Mouse (Mus musculus): Measurements from ENCODE around the gene Spp1. TPM values are rescaled to one million over a fixed set of nuclear protein-coding genes. Genes with fewer than 3 reads are reported as not detected.
"Not testable (repeated sequence)": the region's sequence is repeated elsewhere in the genome, so short reads cannot be mapped to it uniquely, and the experiment has no call there.

Spp1 gene
- polyA plus RNA-seq, 1 experiment from 2014 or later, result 15.7 TPM

DNA sequence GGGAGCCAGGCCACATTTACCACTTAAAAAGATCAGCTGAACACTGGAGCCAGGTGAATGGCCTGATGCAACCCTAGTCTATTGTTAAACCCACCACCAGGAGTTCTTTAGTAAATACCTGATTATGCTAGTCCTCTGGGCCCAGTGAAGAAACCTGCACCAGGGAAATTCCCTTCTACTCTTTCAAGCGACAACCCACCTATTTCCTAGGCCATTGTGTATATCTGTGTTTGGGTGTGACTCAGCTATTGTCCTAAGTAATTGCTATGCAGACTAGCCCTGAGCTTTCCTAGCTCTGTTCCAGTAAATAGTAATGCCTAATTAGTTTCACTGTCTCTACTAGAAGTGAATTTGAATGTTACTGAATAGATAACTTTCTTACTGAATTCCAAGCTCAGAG is 7.9 kb downstream of the Spp1 start:
- H3K27ac ChIP-seq, result no peak overlapping the region
- H3K9me3 ChIP-seq, result no peaks in the 10 kb centered on the region
- H3K4me1 ChIP-seq (replicated peaks), result peaks cover 8% of the 10 kb centered on the region
- no peak overlapping the region for H3K4me3 ChIP-seq
- H3K27me3 ChIP-seq (ENCODE audit: insufficient read depth, poor library complexity, severe bottlenecking), result no peaks in the 10 kb centered on the region
- no peak for DNase-seq (ENCODE audit: low spot score)
- no peaks in the 10 kb centered on the region for H3K36me3 ChIP-seq
- 66% methylated on average over 1 of the region's 1 CpGs for WGBS

DNA sequence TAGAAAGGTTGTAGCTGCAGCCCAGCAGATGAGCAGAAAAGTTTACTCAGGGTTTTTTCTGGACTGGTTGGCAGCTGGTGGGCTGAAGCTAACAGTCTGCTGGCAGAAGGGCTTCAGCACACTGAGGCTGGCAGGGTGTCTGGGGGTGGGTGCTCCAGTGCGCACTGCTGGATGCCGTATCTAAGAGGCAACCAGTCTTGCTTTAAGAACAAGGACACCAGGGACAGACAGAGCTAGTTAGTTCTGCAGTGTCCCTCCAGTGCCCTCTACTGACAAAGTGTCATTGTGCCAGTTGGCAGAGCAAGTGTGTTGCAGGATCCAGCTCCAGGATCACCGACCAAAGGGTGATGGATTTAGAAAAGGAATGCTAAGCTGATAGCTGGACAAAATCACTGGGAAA is 11.2 kb downstream of the Spp1 start:
- DNase-seq (ENCODE audit: low spot score), result peak; percentile 36
- H3K4me3 ChIP-seq, result no peak overlapping the region
- no peak overlapping the region; the same call in 1 of the 2 replicates for H3K27ac ChIP-seq
- H3K27me3 ChIP-seq (ENCODE audit: insufficient read depth, poor library complexity, severe bottlenecking), result peaks cover 4% of the 10 kb centered on the region; the same call in 1 of the 2 replicates
- no peaks in the 10 kb centered on the region for H3K9me3 ChIP-seq
- no peaks in the 10 kb centered on the region for H3K36me3 ChIP-seq
- H3K4me1 ChIP-seq (replicated peaks), result 0 out of 2 replicates have a peak, but pooled peaks cover 3% of the 10 kb centered on the region
- WGBS, result 14% methylated on average over 3 of the region's 3 CpGs

- not testable (repeated sequence) for H3K4me3 ChIP-seq; H3K27ac ChIP-seq; H3K36me3 ChIP-seq; H3K9me3 ChIP-seq; H3K4me1 ChIP-seq (replicated peaks); DNase-seq (ENCODE audit: low spot score); H3K27me3 ChIP-seq (ENCODE audit: insufficient read depth, poor library complexity, severe bottlenecking)
- 20% methylated on average over 6 of the region's 6 CpGs for WGBS
Measured at GRCm38 (mm10) chr5:104448346-104448745, 13.4 kb downstream of the Spp1 start.

GRCm38 (mm10) chr5:104449491-104449890 is 14.6 kb downstream of the Spp1 start:
- Histone ChIP-seq H3K27me3 (ENCODE audit: insufficient read depth, poor library complexity, severe bottlenecking) (peaks cover 4% of the 10 kb centered on the region; the same call in 1 of the 2 replicates), H3K4me3 (no peak overlapping the region), H3K9me3 (no peaks in the 10 kb centered on the region), H3K36me3 (no peaks in the 10 kb centered on the region), H3K4me1 (replicated peaks) (0 out of 2 replicates have a peak, but pooled peaks cover 3% of the 10 kb centered on the region), H3K27ac (no peak overlapping the region)
- WGBS, result 38% methylated on average over 3 of the region's 3 CpGs
- DNase-seq (ENCODE audit: low spot score), result no peak

DNA sequence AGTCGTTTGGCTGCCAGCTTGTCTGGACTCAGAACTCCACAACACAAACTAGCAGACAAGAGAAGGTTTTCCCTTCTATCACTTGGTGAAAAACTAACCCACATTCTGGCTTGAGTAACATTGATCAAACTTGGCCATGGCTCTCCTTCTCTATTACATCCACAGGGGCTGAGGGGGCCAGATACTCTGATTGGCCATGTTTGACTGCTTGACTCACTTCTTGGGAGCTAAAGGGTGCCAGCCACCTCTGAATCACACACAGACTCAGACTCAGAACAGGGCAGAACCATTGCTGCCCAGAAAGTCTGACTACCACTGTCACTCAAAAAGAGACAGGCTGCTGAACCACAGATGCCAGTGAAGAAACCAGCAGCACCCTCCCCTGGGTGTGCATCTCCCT is 18.2 kb downstream of the Spp1 start:
- H3K4me1 ChIP-seq (replicated peaks), result no peaks in the 10 kb centered on the region
- peaks cover 12% of the 10 kb centered on the region for H3K36me3 ChIP-seq
- DNase-seq (ENCODE audit: low spot score), result no peak
- WGBS, result 82% methylated on average over 1 of the region's 1 CpGs
- H3K27ac ChIP-seq, result no peak overlapping the region
- peaks cover 13% of the 10 kb centered on the region; the same call in 1 of the 2 replicates for H3K9me3 ChIP-seq
- peaks cover 4% of the 10 kb centered on the region; the same call in 1 of the 2 replicates for H3K27me3 ChIP-seq (ENCODE audit: insufficient read depth, poor library complexity, severe bottlenecking)
- H3K4me3 ChIP-seq, result no peak overlapping the region

DNA sequence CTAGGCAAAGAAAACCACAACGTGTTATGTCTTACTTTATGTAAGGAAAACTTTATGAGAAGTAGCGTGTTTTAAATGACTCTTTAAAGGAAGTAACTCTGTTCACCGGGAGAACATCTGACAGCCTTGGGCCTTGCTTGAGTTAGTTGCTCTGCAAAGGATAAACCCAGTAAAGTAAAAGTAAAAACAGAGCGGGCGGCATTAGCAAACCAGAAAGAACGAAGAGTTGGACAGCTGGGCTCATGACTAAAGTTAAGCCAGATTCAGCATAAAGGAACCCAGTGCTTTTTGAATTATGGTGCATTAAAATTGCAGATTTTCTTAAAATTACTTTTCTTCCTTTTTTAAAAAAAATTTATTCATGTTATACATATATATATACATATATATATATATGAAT is 19.6 kb downstream of the Spp1 start:
- H3K9me3 ChIP-seq, result peaks cover 13% of the 10 kb centered on the region; the same call in 1 of the 2 replicates
- H3K4me1 ChIP-seq (replicated peaks), result peaks cover 11% of the 10 kb centered on the region
- no peak overlapping the region for H3K4me3 ChIP-seq
- DNase-seq (ENCODE audit: low spot score), result no peak
- 94% methylated on average over 6 of the region's 6 CpGs for WGBS
- no peak overlapping the region for H3K27ac ChIP-seq
- H3K27me3 ChIP-seq (ENCODE audit: insufficient read depth, poor library complexity, severe bottlenecking), result no peaks in the 10 kb centered on the region
- peaks cover 12% of the 10 kb centered on the region for H3K36me3 ChIP-seq

- DNase-seq (ENCODE audit: low spot score), result peak; percentile 86
Measured at GRCm38 (mm10) chr5:104458832-104459705, 24.2 kb downstream of the Spp1 start, which contains the start of gene Pkd2. Gene Pkd2 (plus strand): TSS chr5:104459450.

DNA sequence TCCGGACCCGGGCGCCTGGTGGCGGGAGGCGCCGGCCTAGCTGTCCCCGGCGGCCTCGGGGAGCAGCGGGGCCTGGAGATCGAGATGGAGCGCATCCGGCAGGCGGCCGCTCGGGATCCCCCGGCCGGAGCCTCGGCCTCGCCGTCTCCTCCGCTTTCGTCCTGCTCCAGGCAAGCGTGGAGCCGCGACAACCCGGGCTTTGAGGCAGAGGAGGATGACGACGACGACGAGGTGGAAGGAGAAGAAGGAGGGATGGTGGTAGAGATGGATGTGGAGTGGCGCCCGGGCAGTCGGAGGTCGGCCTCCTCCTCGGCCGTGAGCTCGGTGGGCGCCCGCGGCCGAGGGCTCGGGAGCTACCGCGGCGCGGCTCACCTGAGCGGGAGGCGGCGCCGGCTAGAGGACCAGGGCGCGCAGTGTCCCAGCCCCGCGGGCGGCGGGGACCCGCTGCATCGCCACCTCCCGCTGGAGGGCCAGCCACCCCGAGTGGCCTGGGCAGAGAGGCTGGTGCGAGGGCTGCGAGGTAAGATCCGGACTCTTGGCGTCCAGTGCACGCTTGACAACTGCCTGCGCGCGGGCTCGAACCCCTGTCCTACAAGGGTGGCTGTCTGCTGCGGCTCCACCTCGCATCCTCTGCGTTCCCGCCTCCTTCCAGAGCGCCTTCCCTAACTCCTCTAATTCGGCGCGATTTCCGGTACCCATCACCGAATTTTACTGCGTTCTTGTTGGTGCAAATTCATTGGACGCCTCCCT is 25.0 kb downstream of the Spp1 start:
- WGBS, result under 1% methylated on average over 82 of the region's 82 CpGs
- Histone ChIP-seq H3K4me1 (replicated peaks) (peaks cover 27% of the 10 kb centered on the region), H3K27me3 (ENCODE audit: insufficient read depth, poor library complexity, severe bottlenecking) (no peaks in the 10 kb centered on the region), H3K9me3 (peaks cover 13% of the 10 kb centered on the region; the same call in 1 of the 2 replicates), H3K4me3 (peak overlapping the region; percentile 72), H3K27ac (peak overlapping the region; percentile 98), H3K36me3 (peaks cover 36% of the 10 kb centered on the region)
- DNase-seq (ENCODE audit: low spot score), result peak; percentile 79

More at GRCm38 (mm10) chr5:104458832-104459705, 24.2 kb downstream of the Spp1 start, which contains the start of gene Pkd2:
- peak within 1 kb of the TSS; percentile 98 for H3K27ac ChIP-seq
- H3K4me1 ChIP-seq (replicated peaks), result peaks cover 27% of the 10 kb centered on the region
- H3K9me3 ChIP-seq, result peaks cover 13% of the 10 kb centered on the region; the same call in 1 of the 2 replicates
- H3K36me3 ChIP-seq, result peaks cover 28% of the 10 kb centered on the region
- no peaks in the 10 kb centered on the region for H3K27me3 ChIP-seq (ENCODE audit: insufficient read depth, poor library complexity, severe bottlenecking)
- WGBS, result 12% methylated on average over 46 of the region's 46 CpGs
- peak within 1 kb of the TSS; percentile 72 for H3K4me3 ChIP-seq

- Histone ChIP-seq H3K27ac (peak overlapping the region; percentile 98; the same call in 1 of the 2 replicates), H3K4me1 (replicated peaks) (peaks cover 27% of the 10 kb centered on the region), H3K27me3 (ENCODE audit: insufficient read depth, poor library complexity, severe bottlenecking) (no peaks in the 10 kb centered on the region), H3K36me3 (peaks cover 41% of the 10 kb centered on the region), H3K4me3 (peak overlapping the region; percentile 72), H3K9me3 (peaks cover 13% of the 10 kb centered on the region; the same call in 1 of the 2 replicates)
- no peak for DNase-seq (ENCODE audit: low spot score)
- WGBS, result 43% methylated on average over 3 of the region's 3 CpGs
Measured at GRCm38 (mm10) chr5:104460456-104460838, 25.5 kb downstream of the Spp1 start.

DNA sequence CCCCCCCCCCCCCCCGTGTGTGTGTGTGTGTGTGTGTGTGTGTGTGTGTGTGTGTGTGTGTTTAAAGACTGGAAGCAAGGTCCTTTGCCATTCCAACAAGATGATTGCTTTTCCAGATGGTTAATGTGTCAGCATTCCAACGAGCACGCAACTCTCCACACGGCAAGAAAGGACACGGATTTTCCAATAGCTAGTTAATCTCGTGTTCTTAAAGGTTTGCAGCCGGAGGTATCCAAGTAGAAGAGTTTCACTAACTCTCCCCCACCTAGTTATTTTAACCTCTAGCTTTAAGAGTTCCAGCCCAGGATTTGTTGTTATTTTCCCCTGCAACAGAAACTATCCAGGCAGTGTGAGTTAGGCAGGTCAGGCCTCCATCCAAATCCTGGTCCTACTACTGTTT is 25.9 kb downstream of the Spp1 start:
- peak; percentile 10 for DNase-seq (ENCODE audit: low spot score)
- peaks cover 13% of the 10 kb centered on the region; the same call in 1 of the 2 replicates for H3K9me3 ChIP-seq
- H3K27ac ChIP-seq, result no peak overlapping the region
- no peaks in the 10 kb centered on the region for H3K27me3 ChIP-seq (ENCODE audit: insufficient read depth, poor library complexity, severe bottlenecking)
- WGBS, result 79% methylated on average over 6 of the region's 7 CpGs
- H3K36me3 ChIP-seq, result peaks cover 45% of the 10 kb centered on the region
- H3K4me3 ChIP-seq, result peak overlapping the region; percentile 72
- H3K4me1 ChIP-seq (replicated peaks), result peaks cover 27% of the 10 kb centered on the region

DNA sequence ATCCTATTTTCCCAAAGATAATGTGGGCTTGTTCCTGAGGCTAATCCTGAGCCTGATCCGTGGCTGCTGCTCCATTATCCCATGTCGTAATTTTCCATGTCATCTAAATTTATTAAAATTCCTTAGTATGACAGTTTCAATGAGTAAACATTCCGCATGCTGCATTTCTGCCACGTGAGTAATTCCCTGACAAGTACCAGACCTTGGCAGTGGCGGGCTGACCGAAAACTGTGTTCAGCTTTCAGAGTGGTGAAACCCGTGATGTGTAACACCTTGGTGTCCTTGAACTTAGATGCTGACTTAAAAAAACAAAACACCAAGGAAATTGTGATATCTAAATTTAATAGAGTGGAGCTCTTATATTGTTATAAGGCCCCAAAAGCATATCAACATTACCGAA is 30.4 kb downstream of the Spp1 start:
- Histone ChIP-seq H3K27ac (no peak overlapping the region), H3K4me3 (no peak overlapping the region), H3K36me3 (peaks cover 68% of the 10 kb centered on the region), H3K27me3 (ENCODE audit: insufficient read depth, poor library complexity, severe bottlenecking) (no peaks in the 10 kb centered on the region), H3K9me3 (no peaks in the 10 kb centered on the region), H3K4me1 (replicated peaks) (peaks cover 12% of the 10 kb centered on the region)
- no peak for DNase-seq (ENCODE audit: low spot score)
- WGBS, result 96% methylated on average over 8 of the region's 8 CpGs

DNA sequence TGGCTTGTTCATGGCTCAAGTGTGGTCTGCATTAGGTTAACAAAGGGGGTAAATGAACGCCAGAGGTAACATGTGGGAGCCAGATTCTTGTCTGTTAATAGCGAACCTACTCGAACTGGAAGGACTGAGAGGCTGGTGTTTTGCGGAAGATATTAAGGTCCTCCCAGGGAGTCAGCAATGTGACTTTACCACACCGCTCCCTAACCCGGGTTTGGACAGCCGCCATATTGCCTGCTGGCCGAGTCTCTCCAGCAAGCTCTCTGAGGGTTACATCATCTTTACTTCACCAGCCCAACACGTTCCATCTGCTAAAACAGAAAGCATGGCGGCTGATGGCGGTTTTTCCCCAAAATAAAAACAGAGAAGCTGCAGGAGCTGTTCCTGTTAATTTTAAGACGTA is 30.8 kb downstream of the Spp1 start:
- peaks cover 72% of the 10 kb centered on the region for H3K36me3 ChIP-seq
- H3K27me3 ChIP-seq (ENCODE audit: insufficient read depth, poor library complexity, severe bottlenecking), result no peaks in the 10 kb centered on the region
- DNase-seq (ENCODE audit: low spot score), result no peak
- WGBS, result 94% methylated on average over 12 of the region's 12 CpGs
- H3K27ac ChIP-seq, result no peak overlapping the region
- no peak overlapping the region for H3K4me3 ChIP-seq
- peaks cover 7% of the 10 kb centered on the region for H3K4me1 ChIP-seq (replicated peaks)
- no peaks in the 10 kb centered on the region for H3K9me3 ChIP-seq

All from hindbrain, embryonic 10.5 days (tissue).